Mouse (Mus musculus): Measurements from ENCODE around the gene Rhbdd1.

- TF ChIP-seq CTCF (IDR thresholded peaks at IDR 0.05; ENCODE audit: borderline replicate concordance, insufficient read depth, low read depth, low read length) (no peak), POLR2A (IDR thresholded peaks at IDR 0.05; ENCODE audit: borderline replicate concordance, insufficient read depth, low read length) (no peak)
Measured at GRCm38 (mm10) chr1:82281823-82282222, 34.4 kb upstream of the Rhbdd1 start.
